Mouse (Mus musculus) CH12.LX (cell line): ENCODE measurements around the gene Rfx7. TPM values are rescaled to one million over a fixed set of nuclear protein-coding genes. Genes with fewer than 3 reads are reported as not detected.

ENCODE experiments used
- DNase-seq: peaks from one replicate; pipeline ENCODE4 v3.0.0-alpha.2; 2013; ENCODE audit errors: extremely low read depth
- H3K27ac ChIP-seq: 2 replicates; pipeline ENCODE4 v1.5.1; 2012; ENCODE audit warnings: low read depth, mild to moderate bottlenecking, control low read depth, moderate library complexity; ENCODE audit not compliant: insufficient read depth
- H3K27me3 ChIP-seq: replicated peaks from 2 replicates; pipeline ENCODE3; 2012; ENCODE audit warnings: inconsistent platforms
- H3K36me3 ChIP-seq, 2 experiments: replicated peaks in 1 of 2; 2 replicates each; pipeline versions ENCODE3 to v1.6.1; 2012; ENCODE audit warnings: inconsistent platforms in 1 of 2, low read length in 1 of 2, mild to moderate bottlenecking in 1 of 2, mixed read lengths in 1 of 2, moderate library complexity in 1 of 2; ENCODE audit not compliant: control insufficient read depth in 1 of 2, insufficient read depth in 1 of 2
- H3K4me1 ChIP-seq, 2 experiments: 2 replicates each; pipeline ENCODE4 v1.6.1; 2012; ENCODE audit warnings: inconsistent platforms in 1 of 2, moderate library complexity in 1 of 2; ENCODE audit not compliant: insufficient read depth in 2 of 2, control insufficient read depth in 1 of 2
- H3K4me2 ChIP-seq: 2 replicates; pipeline ENCODE4 v1.6.1; 2012; ENCODE audit warnings: low read depth, mild to moderate bottlenecking, control low read depth; ENCODE audit not compliant: poor library complexity, insufficient read depth, severe bottlenecking
- H3K4me3 ChIP-seq, 3 experiments: fragments of 150-350 bp in 1 of 3; sonication (generic) in 1 of 3; replicated peaks in 1 of 3; 2 replicates each; pipeline versions ENCODE3 to v1.5.1; 2011 to 2012; ENCODE audit warnings: low read depth in 2 of 3, low read length in 2 of 3, mild to moderate bottlenecking in 2 of 3, moderate library complexity in 2 of 3, control low read depth in 1 of 3, improper control_type of control experiment in 1 of 3, inconsistent platforms in 1 of 3, mixed read lengths in 1 of 3; ENCODE audit not compliant: poor library complexity in 1 of 3
- H3K79me2 ChIP-seq: replicated peaks from 2 replicates; pipeline ENCODE4 v1.6.1; 2012; ENCODE audit warnings: mild to moderate bottlenecking, moderate library complexity; ENCODE audit not compliant: control insufficient read depth, poor library complexity, insufficient read depth, severe bottlenecking; ENCODE audit errors: extremely low read depth
- H3K9ac ChIP-seq: 2 replicates; pipeline ENCODE4 v1.6.1; 2012; ENCODE audit warnings: low read depth, mild to moderate bottlenecking, control low read depth, moderate library complexity; ENCODE audit not compliant: insufficient read depth
- H3K9me3 ChIP-seq: replicated peaks from 2 replicates; pipeline ENCODE3; 2012; ENCODE audit warnings: low read length, inconsistent platforms, mixed read lengths
- BHLHE40 ChIP-seq: IDR thresholded peaks from 2 replicates; pipeline ENCODE4 v1.6.1; 2011; ENCODE audit warnings: mild to moderate bottlenecking, low read depth, low read length, improper control_type of control experiment
- CHD2 ChIP-seq: IDR thresholded peaks from 2 replicates; pipeline ENCODE4 v1.6.1; 2011; ENCODE audit warnings: low read length, improper control_type of control experiment
- CTCF ChIP-seq, 2 experiments: IDR thresholded peaks in 1 of 2; conservative IDR thresholded peaks in 1 of 2; 2 replicates each; pipeline ENCODE4 v1.5.1; 2011 to 2012; ENCODE audit warnings: low read depth in 2 of 2, low read length in 2 of 2, improper control_type of control experiment in 1 of 2, inconsistent platforms in 1 of 2, mild to moderate bottlenecking in 1 of 2, moderate library complexity in 1 of 2
- ELF1 ChIP-seq: IDR thresholded peaks from 2 replicates; pipeline ENCODE4 v1.6.1; 2014; ENCODE audit warnings: low read depth, mild to moderate bottlenecking, inconsistent platforms, low read length, improper control_type of control experiment
- ETS1 ChIP-seq: conservative IDR thresholded peaks from 2 replicates; pipeline ENCODE4 v1.6.1; 2012; ENCODE audit warnings: low read depth, mild to moderate bottlenecking, inconsistent platforms, low read length, improper control_type of control experiment, moderate library complexity
- JUN ChIP-seq: IDR thresholded peaks from 2 replicates; pipeline ENCODE4 v1.6.1; 2011; ENCODE audit warnings: low read depth, mild to moderate bottlenecking, low read length, improper control_type of control experiment, moderate library complexity; ENCODE audit not compliant: insufficient read depth
- MAFK ChIP-seq: IDR thresholded peaks from 2 replicates; pipeline ENCODE4 v1.6.1; 2011; ENCODE audit warnings: low read length, improper control_type of control experiment; ENCODE audit not compliant: insufficient replicate concordance
- MEF2A ChIP-seq: IDR thresholded peaks from 2 replicates; pipeline ENCODE4 v1.6.1; 2014; ENCODE audit warnings: low read depth, mild to moderate bottlenecking, inconsistent platforms, low read length, improper control_type of control experiment, borderline replicate concordance
- MXI1 ChIP-seq: IDR thresholded peaks from 2 replicates; pipeline ENCODE4 v1.6.1; 2011; ENCODE audit warnings: mild to moderate bottlenecking, low read depth, low read length, improper control_type of control experiment
- MYC ChIP-seq: IDR thresholded peaks from 2 replicates; pipeline ENCODE4 v1.6.1; 2011; ENCODE audit warnings: low read depth, mild to moderate bottlenecking, improper control_type of control experiment, low read length
- RAD21 ChIP-seq: IDR thresholded peaks from 2 replicates; pipeline ENCODE4 v1.6.1; 2011; ENCODE audit warnings: low read depth, mild to moderate bottlenecking, low read length, improper control_type of control experiment, moderate library complexity
- SMC3 ChIP-seq: IDR thresholded peaks from 2 replicates; pipeline ENCODE4 v1.6.1; 2011; ENCODE audit warnings: low read depth, low read length, improper control_type of control experiment
- TCF12 ChIP-seq: IDR thresholded peaks from 2 replicates; pipeline ENCODE4 v1.6.1; 2014; ENCODE audit warnings: low read depth, mild to moderate bottlenecking, inconsistent platforms, low read length, improper control_type of control experiment
- USF2 ChIP-seq: conservative IDR thresholded peaks from 2 replicates; pipeline ENCODE4 v1.6.1; 2011; ENCODE audit warnings: low read depth, low read length, improper control_type of control experiment
- ZC3H11A ChIP-seq: IDR thresholded peaks from 2 replicates; pipeline ENCODE4 v1.6.1; 2012; ENCODE audit warnings: low read depth, mild to moderate bottlenecking, inconsistent platforms, low read length, improper control_type of control experiment
- ZMIZ1 ChIP-seq: IDR thresholded peaks from 2 replicates; pipeline ENCODE4 v1.6.1; 2012; ENCODE audit warnings: low read depth, mild to moderate bottlenecking, inconsistent platforms, low read length, improper control_type of control experiment
- dilution Hi-C: fragments of 300-500 bp; cut with MboI; formaldehyde crosslinking; loops from 2 replicates; pipeline ENCODE4 v1.14.3; 2020; ENCODE audit warnings: low sequenced_read_pairs; ENCODE audit not compliant: extremely low pct_unique_long_range_greater_than_20kb, extremely low pct_ligation_motif_present
- in situ Hi-C: fragments of 300-500 bp; cut with MboI; formaldehyde crosslinking; loops from 3 replicates; pipeline ENCODE4 v1.14.3; 2019; ENCODE audit warnings: low sequenced_read_pairs, low pct_ligation_motif_present, low pct_unique_long_range_greater_than_20kb, mixed read lengths
- polyA plus RNA-seq: library from polyadenylated mRNA; unstranded; fragments of >175 nt; gene quantifications from 2 replicates; pipeline ENCODE4 v1.2.1, GENCODE M21; 2012; ENCODE audit warnings: low read depth; ENCODE audit not compliant: insufficient read length
- total RNA-seq, 2 experiments: library from RNA; depleted of rRNA; stranded (reverse); fragments of 300-350 nt in 1 of 2; fragments of >200 nt in 1 of 2; gene quantifications; 2 replicates each; pipeline ENCODE4 v1.2.3; 2012 to 2014

Rfx7 gene
- total and polyA plus RNA-seq, 3 experiments: 18.4 to 49.9 (median 27.3) TPM

DNA sequence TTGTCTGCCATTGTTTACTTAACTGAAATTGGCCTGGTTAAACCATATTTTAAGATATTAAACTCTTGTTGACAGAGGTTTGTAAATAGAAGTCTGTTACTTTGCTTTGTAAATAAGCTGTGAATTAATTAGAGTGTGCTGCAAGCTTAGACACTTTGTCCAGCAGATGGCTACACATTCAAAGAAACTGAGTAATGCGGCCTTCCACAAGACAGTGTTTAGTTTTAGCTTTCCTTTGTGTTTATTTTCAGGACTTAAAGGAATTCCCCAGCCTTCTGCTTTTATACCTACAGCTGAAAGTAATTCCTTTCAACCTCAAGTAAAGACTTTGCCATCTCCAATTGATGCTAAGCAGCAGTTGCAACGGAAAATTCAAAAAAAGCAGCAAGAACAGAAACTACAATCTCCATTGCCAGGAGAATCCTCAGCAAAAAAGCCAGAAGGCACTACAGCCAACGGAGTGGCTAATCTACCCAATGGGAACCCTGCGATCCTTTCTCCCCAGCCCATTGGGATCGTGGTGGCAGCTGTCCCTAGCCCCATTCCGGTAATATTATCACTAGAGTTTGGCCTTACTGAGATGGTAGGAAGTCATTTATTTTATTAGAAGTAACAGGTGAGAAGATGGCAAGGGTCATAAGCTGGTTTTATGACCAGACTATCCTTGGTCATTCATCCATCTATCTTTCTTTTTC is 82.9 kb downstream of the Rfx7 start:
- in situ Hi-C loops: no loop called here
- Histone ChIP-seq H3K4me3 (no peak overlapping the region), H3K9me3 (no peaks in the 10 kb centered on the region), H3K27me3 (no peaks in the 10 kb centered on the region), H3K79me2 (no peaks in the 10 kb centered on the region), H3K36me3 (peaks cover 45 to 74% of the 10 kb centered on the region in 2 experiments), H3K9ac (no peak overlapping the region), H3K4me1 (peaks cover 0 to 14% of the 10 kb centered on the region in 2 experiments; a peak in 2 of 4 replicates), H3K4me2 (no peak overlapping the region), H3K27ac (no peak overlapping the region)
- dilution Hi-C loops: no loop called here
- TF ChIP-seq MAFK: no peak
- peak in 1 of 2 experiments; percentile 30; a peak in 2 of 4 replicates for TF ChIP-seq CTCF (conservative IDR thresholded peaks at IDR 0.05 in 1 of 2, IDR thresholded peaks at IDR 0.05 in 1 of 2; ENCODE audit: low read depth in 2 of 2, low read length in 2 of 2)
- no peak for TF ChIP-seq ELF1
- TF ChIP-seq SMC3: 0 out of 2 replicates have a peak, but pooled peaks have one; percentile 8
- TF ChIP-seq TCF12: no peak
- TF ChIP-seq RAD21: peak; percentile 31
- no peak for TF ChIP-seq ETS1
- no peak for TF ChIP-seq MEF2A
- TF ChIP-seq USF2: no peak
- DNase-seq: no peak

DNA sequence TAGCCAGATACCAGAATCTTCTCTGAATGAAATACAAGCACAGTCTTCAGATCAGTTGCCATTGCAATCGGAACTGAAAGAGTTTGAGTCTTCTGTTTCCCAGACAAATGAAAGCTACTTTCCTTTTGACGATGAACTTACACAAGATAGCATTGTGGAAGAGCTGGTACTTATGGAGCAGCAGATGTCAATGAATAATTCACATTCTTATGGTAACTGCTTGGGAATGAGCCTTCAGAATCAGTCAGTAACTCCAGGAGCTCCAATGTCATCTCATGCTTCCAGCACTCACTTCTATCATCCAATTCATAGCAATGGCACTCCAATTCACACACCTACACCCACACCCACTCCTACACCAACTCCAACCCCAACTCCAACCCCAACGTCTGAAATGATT is 86.0 kb downstream of the Rfx7 start:
- no peak overlapping the region for H3K4me3 ChIP-seq
- no peaks in the 10 kb centered on the region for H3K9me3 ChIP-seq
- H3K36me3 ChIP-seq: peaks cover 37 to 69% of the 10 kb centered on the region in 2 experiments
- in situ Hi-C loops: no loop called here
- no peaks in the 10 kb centered on the region for H3K79me2 ChIP-seq
- no peak overlapping the region for H3K27ac ChIP-seq
- no peak overlapping the region for H3K9ac ChIP-seq
- dilution Hi-C loops: no loop called here
- no peaks in the 10 kb centered on the region for H3K27me3 ChIP-seq
- TF ChIP-seq TCF12 (no peak), CHD2 (no peak), ETS1 (no peak), ELF1 (no peak), JUN (no peak), BHLHE40 (no peak), ZMIZ1 (no peak), MXI1 (no peak), MYC (no peak), ZC3H11A (no peak)
- no peak overlapping the region for H3K4me2 ChIP-seq
- no peak for DNase-seq
- H3K4me1 ChIP-seq: peaks cover 0 to 11% of the 10 kb centered on the region in 2 experiments; a peak in 2 of 4 replicates
